Mouse (Mus musculus) myocyte (in vitro differentiated cells): Measurements from ENCODE around the gene Hist1h2ae.

Experiments
- CEBPB ChIP-seq: IDR thresholded peaks from 2 replicates; pipeline ENCODE4 v1.6.1; 2011; ENCODE audit warnings: mild to moderate bottlenecking, moderate library complexity; ENCODE audit not compliant: poor library complexity, insufficient read depth, severe bottlenecking
- E2F4 ChIP-seq: IDR thresholded peaks from one replicate; pipeline ENCODE4 v1.6.1; 2011; ENCODE audit warnings: mild to moderate bottlenecking, control low read depth, moderate library complexity; ENCODE audit not compliant: insufficient read depth
- MAX ChIP-seq: IDR thresholded peaks from one replicate; pipeline ENCODE4 v1.6.1; 2011; ENCODE audit warnings: low read depth, mild to moderate bottlenecking, control low read depth
- MYOG ChIP-seq, 3 experiments: IDR thresholded peaks; one replicate each; pipeline ENCODE4 v1.6.1; 2011; ENCODE audit warnings: control low read depth in 2 of 3, low read depth in 2 of 3, mild to moderate bottlenecking in 2 of 3; ENCODE audit not compliant: insufficient read length in 2 of 3, control insufficient read depth in 1 of 3, insufficient read depth in 1 of 3
- POLR2A ChIP-seq: IDR thresholded peaks from one replicate; pipeline ENCODE4 v1.6.1; 2011; ENCODE audit warnings: low read depth, mild to moderate bottlenecking, control low read depth, moderate library complexity; ENCODE audit not compliant: insufficient read length
- POLR2AphosphoS2 ChIP-seq: IDR thresholded peaks from one replicate; pipeline ENCODE4 v1.6.1; 2011; ENCODE audit warnings: low read depth, control low read depth; ENCODE audit not compliant: insufficient read length
- REST ChIP-seq: IDR thresholded peaks from one replicate; pipeline ENCODE4 v1.6.1; 2011; ENCODE audit warnings: mild to moderate bottlenecking, control low read depth, moderate library complexity; ENCODE audit not compliant: insufficient read depth, insufficient read length
- SRF ChIP-seq: IDR thresholded peaks from one replicate; pipeline ENCODE4 v1.6.1; 2011; ENCODE audit warnings: low read depth; ENCODE audit not compliant: control insufficient read depth, insufficient read length
- TCF12 ChIP-seq: IDR thresholded peaks from one replicate; pipeline ENCODE4 v1.6.1; 2011; ENCODE audit warnings: mild to moderate bottlenecking, control low read depth; ENCODE audit not compliant: poor library complexity, insufficient read depth, severe bottlenecking
- TCF3 ChIP-seq: IDR thresholded peaks from one replicate; pipeline ENCODE4 v1.6.1; 2011; ENCODE audit warnings: low read depth, control low read depth; ENCODE audit not compliant: insufficient read length
- USF1 ChIP-seq: IDR thresholded peaks from one replicate; pipeline ENCODE4 v1.6.1; 2011; ENCODE audit warnings: low read depth, mild to moderate bottlenecking, control low read depth, moderate library complexity

GRCm38 (mm10) chr13:23605052-23605451, 34.0 kb upstream of the Hist1h2ae start:
- TF ChIP-seq USF1 (no peak), SRF (no peak), TCF12 (no peak), POLR2A (no peak), POLR2AphosphoS2 (no peak), MYOG (IDR thresholded peaks at IDR 0.05; ENCODE audit: control insufficient read depth in 1 of 3, insufficient read depth in 1 of 3, insufficient read length in 2 of 3, low read depth in 2 of 3) (no peak), E2F4 (no peak), MAX (no peak), REST (no peak), CEBPB (no peak), TCF3 (no peak)
